Mouse (Mus musculus): Measurements from ENCODE around the gene Dgkq.

DNA sequence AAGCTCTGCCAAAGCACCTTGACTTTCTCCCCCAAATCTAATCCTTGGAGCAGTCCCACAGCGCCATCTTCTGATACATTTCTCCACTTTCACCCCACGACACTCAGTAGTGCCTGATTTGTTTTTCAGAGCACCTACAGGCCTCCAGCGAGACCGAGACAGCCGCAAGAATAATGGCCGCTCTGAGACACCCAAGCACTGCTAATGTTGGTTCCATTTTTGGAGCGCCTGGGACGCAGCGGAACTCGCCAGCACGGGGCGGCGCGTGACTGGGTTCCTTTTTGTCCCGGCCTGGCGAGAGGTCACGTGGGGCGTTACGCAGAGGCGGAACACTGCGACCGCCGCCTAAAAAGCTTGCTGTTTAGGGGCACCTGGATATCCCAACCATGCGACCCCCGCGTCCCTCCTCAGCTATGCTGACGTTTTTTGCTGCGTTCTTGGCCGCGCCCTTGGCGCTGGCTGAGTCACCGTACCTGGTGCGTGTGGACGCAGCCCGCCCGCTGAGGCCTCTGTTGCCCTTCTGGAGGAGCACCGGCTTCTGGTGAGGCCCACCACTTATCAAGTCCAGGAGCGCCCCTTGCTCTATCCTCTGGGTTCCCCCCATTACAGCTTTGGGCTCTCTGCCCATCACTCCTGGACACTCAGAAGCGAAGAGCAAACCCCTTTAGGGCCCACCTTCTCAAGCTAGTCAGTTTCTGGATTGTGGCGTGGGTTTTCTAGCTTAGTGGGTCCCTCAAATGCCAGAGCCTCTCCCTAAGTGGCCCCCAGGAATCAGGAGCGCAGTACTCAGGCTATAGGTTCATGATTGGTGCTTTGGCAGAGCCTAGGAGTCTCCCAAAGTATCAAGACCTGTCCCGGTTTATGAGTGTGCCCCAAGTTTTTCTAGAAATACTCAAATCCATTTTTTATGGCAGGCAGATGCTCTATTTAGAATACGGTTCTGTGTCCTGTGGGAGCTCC lies at the start of gene Dgkq:
- no peak for TF ChIP-seq GATA1 (IDR thresholded peaks at IDR 0.05; ENCODE audit: low read length)
- no peak for TF ChIP-seq TAL1 (IDR thresholded peaks at IDR 0.05; ENCODE audit: low read length)
